Mouse (Mus musculus) liver, postnatal 0 days (tissue): ENCODE results near the gene Gramd4. TPM values are rescaled to one million over a fixed set of nuclear protein-coding genes. Genes with fewer than 3 reads are reported as not detected.

Source experiments
- ATAC-seq: fragments of 200-750 bp; cut with Nextera tagmentation; 2 replicates; pipeline ENCODE4 v1.8.0; 2017; ENCODE audit warnings: mild to moderate bottlenecking, moderate library complexity
- DNase-seq: peaks from one replicate; pipeline ENCODE4 v3.0.0-alpha.2; 2016
- H3K27ac ChIP-seq: fragments of 300-500 bp; sonication (generic); 2 replicates; pipeline ENCODE4 v1.5.1; 2014; ENCODE audit warnings: antibody characterized with exemption, moderate library complexity, mild to moderate bottlenecking, low read depth
- H3K27me3 ChIP-seq: fragments of 300-500 bp; sonication (generic); 2 replicates; pipeline ENCODE4 v1.6.1; 2014; ENCODE audit warnings: low read length, control low read depth, mixed read lengths; ENCODE audit not compliant: insufficient read depth
- H3K36me3 ChIP-seq: fragments of 300-500 bp; sonication (generic); replicated peaks from 2 replicates; pipeline ENCODE4 v1.6.1; 2014; ENCODE audit warnings: mild to moderate bottlenecking, control low read depth, low read length, moderate library complexity, mixed read lengths; ENCODE audit not compliant: insufficient read depth
- H3K4me1 ChIP-seq: fragments of 300-500 bp; sonication (generic); 2 replicates; pipeline ENCODE4 v1.6.1; 2014; ENCODE audit warnings: antibody characterized with exemption, mild to moderate bottlenecking, control low read depth; ENCODE audit not compliant: insufficient read depth
- H3K4me2 ChIP-seq: fragments of 300-500 bp; sonication (generic); 2 replicates; pipeline ENCODE4 v1.6.1; 2014; ENCODE audit warnings: low read depth, mild to moderate bottlenecking, low read length, moderate library complexity, mixed read lengths
- H3K4me3 ChIP-seq: fragments of 300-500 bp; sonication (generic); 2 replicates; pipeline ENCODE4 v1.5.1; 2014; ENCODE audit warnings: low read depth, low read length
- H3K9ac ChIP-seq: fragments of 300-500 bp; sonication (generic); replicated peaks from 2 replicates; pipeline ENCODE4 v1.6.1; 2014; ENCODE audit warnings: mild to moderate bottlenecking, moderate library complexity
- H3K9me3 ChIP-seq: fragments of 300-500 bp; sonication (generic); 2 replicates; pipeline ENCODE4 v1.6.1; 2016; ENCODE audit warnings: mild to moderate bottlenecking, control low read depth, low read length, mixed read lengths
- CTCF ChIP-seq: sonication (generic); IDR thresholded peaks from 2 replicates; pipeline ENCODE4 v1.5.1; 2016; ENCODE audit warnings: antibody characterized with exemption, low read depth
- EP300 ChIP-seq: IDR thresholded peaks from 2 replicates; pipeline ENCODE4 v1.6.1; 2016; ENCODE audit warnings: antibody characterized with exemption, low read depth, mild to moderate bottlenecking
- WGBS: fragments of 180-500 bp; shearing (Covaris S2); extraction: QIAGEN DNeasy Blood & Tissue Kit; methylation state at CpG from one replicate; pipeline ENCODE4 v1.1.7; 2014; ENCODE audit not compliant: insufficient replicate concordance; 5-methylcytosine and 5-hydroxymethylcytosine counted together
- polyA plus RNA-seq: library from polyadenylated mRNA; unstranded; fragments of >200 nt; fragmentation: Nextera tagmentation; extraction: Ambion mirVana; gene quantifications from 2 replicates; pipeline ENCODE4 v1.2.1, GENCODE M21; 2015

Gene Gramd4
- polyA plus RNA-seq, 1 experiment from 2014 or later, result 3.7 TPM

GRCm38 (mm10) chr15:86164718-86165345, 107.3 kb downstream of the Gramd4 start:
- TF ChIP-seq EP300 (no peak), CTCF (no peak)
- ATAC-seq (no peak), DNase-seq (no peak)
- no peaks in the 10 kb centered on the region for H3K27me3 ChIP-seq
- H3K36me3 ChIP-seq, result peaks cover 11% of the 10 kb centered on the region
- WGBS, result 81% methylated on average over 21 of the region's 21 CpGs
- no peaks in the 10 kb centered on the region; the same call in 1 of the 2 replicates for H3K4me1 ChIP-seq
- no peak overlapping the region for H3K4me2 ChIP-seq
- no peak overlapping the region for H3K9ac ChIP-seq
- H3K27ac ChIP-seq, result no peak overlapping the region
- H3K9me3 ChIP-seq, result no peaks in the 10 kb centered on the region
- no peak overlapping the region for H3K4me3 ChIP-seq

- Histone ChIP-seq H3K9me3 (no peaks in the 10 kb centered on the region), H3K27ac (no peak overlapping the region), H3K4me2 (no peak overlapping the region), H3K4me3 (no peak overlapping the region), H3K27me3 (no peaks in the 10 kb centered on the region), H3K9ac (no peak overlapping the region), H3K4me1 (peaks cover 5% of the 10 kb centered on the region; the same call in 1 of the 2 replicates), H3K36me3 (peaks cover 11% of the 10 kb centered on the region)
- WGBS, result 78% methylated on average over 24 of the region's 24 CpGs
- TF ChIP-seq EP300 (no peak), CTCF (no peak)
- ATAC-seq, result no peak
- no peak for DNase-seq
Measured at GRCm38 (mm10) chr15:86165811-86166590, 108.5 kb downstream of the Gramd4 start.

- Histone ChIP-seq H3K27me3 (no peaks in the 10 kb centered on the region), H3K27ac (no peak overlapping the region), H3K9me3 (no peaks in the 10 kb centered on the region), H3K36me3 (peaks cover 8% of the 10 kb centered on the region), H3K4me1 (peaks cover 8% of the 10 kb centered on the region; the same call in 1 of the 2 replicates), H3K9ac (no peak overlapping the region), H3K4me2 (no peak overlapping the region), H3K4me3 (no peak overlapping the region)
- no peak for ATAC-seq
- WGBS, result 89% methylated on average over 7 of the region's 7 CpGs
- DNase-seq, result no peak
- TF ChIP-seq CTCF, result no peak
- no peak for TF ChIP-seq EP300
Measured at GRCm38 (mm10) chr15:86167032-86167655, 109.6 kb downstream of the Gramd4 start.

GRCm38 (mm10) chr15:86167787-86168504, 110.5 kb downstream of the Gramd4 start:
- TF ChIP-seq EP300 (no peak), CTCF (no peak)
- no peak for ATAC-seq
- H3K9me3 ChIP-seq, result no peaks in the 10 kb centered on the region
- H3K4me2 ChIP-seq, result no peak overlapping the region
- H3K4me1 ChIP-seq, result peaks cover 12% of the 10 kb centered on the region
- no peaks in the 10 kb centered on the region for H3K27me3 ChIP-seq
- H3K27ac ChIP-seq, result peak overlapping the region; percentile 79
- H3K9ac ChIP-seq, result no peak overlapping the region
- H3K4me3 ChIP-seq, result no peak overlapping the region
- peaks cover 8% of the 10 kb centered on the region for H3K36me3 ChIP-seq
- WGBS, result 57% methylated on average over 10 of the region's 10 CpGs
- no peak for DNase-seq

- Histone ChIP-seq H3K9me3 (no peaks in the 10 kb centered on the region), H3K4me2 (no peak overlapping the region), H3K36me3 (peaks cover 8% of the 10 kb centered on the region), H3K9ac (no peak overlapping the region), H3K27me3 (no peaks in the 10 kb centered on the region), H3K4me3 (no peak overlapping the region), H3K4me1 (peaks cover 16% of the 10 kb centered on the region), H3K27ac (peak overlapping the region; percentile 79)
- no peak for DNase-seq
- 45% methylated on average over 7 of the region's 7 CpGs for WGBS
- peak; percentile 24; the same call in 1 of the 2 replicates for ATAC-seq
- TF ChIP-seq CTCF (no peak), EP300 (no peak)
Measured at GRCm38 (mm10) chr15:86168505-86168867, 111.0 kb downstream of the Gramd4 start.
